Mouse (Mus musculus) neural tube, embryonic 12.5 days (tissue): ENCODE results near the gene Carns1. TPM values are rescaled to one million over a fixed set of nuclear protein-coding genes. Genes with fewer than 3 reads are reported as not detected.
"Not testable (repeated sequence)": the region's sequence is repeated elsewhere in the genome, so short reads cannot be mapped to it uniquely, and the experiment has no call there.

Source experiments
- ATAC-seq: fragments of 200-750 bp; cut with Nextera tagmentation; 2 replicates; pipeline ENCODE4 v1.8.0; 2017; ENCODE audit warnings: low read depth, mild to moderate bottlenecking, moderate TSS enrichment, moderate library complexity; ENCODE audit not compliant: low FRiP score
- H3K27ac ChIP-seq: fragments of 300-500 bp; sonication (generic); 2 replicates; pipeline ENCODE4 v1.5.1; 2016
- H3K27me3 ChIP-seq: fragments of 300-500 bp; sonication (generic); replicated peaks from 2 replicates; pipeline ENCODE4 v1.6.1; 2016; ENCODE audit warnings: mild to moderate bottlenecking
- H3K36me3 ChIP-seq: fragments of 300-500 bp; sonication (generic); 2 replicates; pipeline ENCODE4 v1.6.1; 2016; ENCODE audit warnings: mild to moderate bottlenecking
- H3K4me1 ChIP-seq: fragments of 300-500 bp; sonication (generic); 2 replicates; pipeline ENCODE4 v1.6.1; 2016
- H3K4me2 ChIP-seq: fragments of 300-500 bp; sonication (generic); replicated peaks from 2 replicates; pipeline ENCODE4 v1.6.1; 2016; ENCODE audit warnings: mild to moderate bottlenecking
- H3K4me3 ChIP-seq: fragments of 300-500 bp; sonication (generic); 2 replicates; pipeline ENCODE4 v1.5.1; 2016
- H3K9ac ChIP-seq: fragments of 300-500 bp; sonication (generic); 2 replicates; pipeline ENCODE4 v1.6.1; 2016; ENCODE audit warnings: mild to moderate bottlenecking
- H3K9me3 ChIP-seq: fragments of 300-500 bp; sonication (generic); 2 replicates; pipeline ENCODE4 v1.6.1; 2016; ENCODE audit warnings: mild to moderate bottlenecking
- WGBS: fragments of 180-500 bp; shearing (Covaris S2); methylation state at CpG from one replicate; pipeline ENCODE4 v1.1.7; 2016; 5-methylcytosine and 5-hydroxymethylcytosine counted together
- polyA plus RNA-seq: library from polyadenylated mRNA; unstranded; fragments of >200 nt; fragmentation: Nextera tagmentation; extraction: Ambion mirVana; gene quantifications from 2 replicates; pipeline ENCODE4 v1.2.1, GENCODE M21; 2016

Carns1 gene
- polyA plus RNA-seq, 1 experiment from 2014 or later, result 4.8 TPM

- WGBS, result 91% methylated on average over 4 of the region's 4 CpGs
- Histone ChIP-seq H3K9me3 (no peaks in the 10 kb centered on the region), H3K27ac (no peak overlapping the region), H3K4me3 (no peak overlapping the region), H3K9ac (no peak overlapping the region; the same call in 1 of the 2 replicates), H3K36me3 (peaks cover 52% of the 10 kb centered on the region), H3K4me1 (peaks cover 14% of the 10 kb centered on the region), H3K27me3 (no peaks in the 10 kb centered on the region), H3K4me2 (no peak overlapping the region)
- no peak for ATAC-seq
Measured at GRCm38 (mm10) chr19:4130106-4130505, 45.2 kb downstream of the Carns1 start.

GRCm38 (mm10) chr19:4129462-4129861 is 45.8 kb downstream of the Carns1 start:
- Histone ChIP-seq H3K9me3 (no peaks in the 10 kb centered on the region), H3K4me3 (no peak overlapping the region), H3K27ac (no peak overlapping the region), H3K4me1 (peaks cover 14% of the 10 kb centered on the region), H3K4me2 (no peak overlapping the region), H3K36me3 (peaks cover 52% of the 10 kb centered on the region), H3K9ac (no peak overlapping the region), H3K27me3 (no peaks in the 10 kb centered on the region)
- ATAC-seq, result no peak
- WGBS, result 94% methylated on average over 7 of the region's 7 CpGs

- no peak for ATAC-seq
- Histone ChIP-seq H3K4me1 (peaks cover 14% of the 10 kb centered on the region), H3K9me3 (no peaks in the 10 kb centered on the region), H3K9ac (peak overlapping the region; percentile 82), H3K4me3 (peak overlapping the region; percentile 78), H3K27me3 (no peaks in the 10 kb centered on the region), H3K27ac (no peak overlapping the region), H3K4me2 (peak overlapping the region; percentile 69), H3K36me3 (peaks cover 38% of the 10 kb centered on the region)
- WGBS, result 62% methylated on average over 7 of the region's 7 CpGs
Measured at GRCm38 (mm10) chr19:4126759-4127495, 48.4 kb downstream of the Carns1 start.

- peak within 1 kb of the TSS; percentile 69 for H3K4me2 ChIP-seq
- H3K27ac ChIP-seq, result no peak within 1 kb of the TSS
- H3K9me3 ChIP-seq, result no peaks in the 10 kb centered on the region
- peaks cover 29% of the 10 kb centered on the region for H3K36me3 ChIP-seq
- WGBS, result under 1% methylated on average over 64 of the region's 64 CpGs
- H3K27me3 ChIP-seq, result no peaks in the 10 kb centered on the region
- peak within 1 kb of the TSS; percentile 78 for H3K4me3 ChIP-seq
- H3K9ac ChIP-seq, result peak within 1 kb of the TSS; percentile 82
- peak; percentile 93 for ATAC-seq
- peaks cover 14% of the 10 kb centered on the region for H3K4me1 ChIP-seq
Measured at GRCm38 (mm10) chr19:4125741-4126696, 49.3 kb downstream of the Carns1 start, which contains the start of gene Aip. Aip (minus strand) TSS chr19:4125858.

GRCm38 (mm10) chr19:4125268-4125667 is 50.0 kb downstream of the Carns1 start:
- 32% methylated on average over 4 of the region's 4 CpGs for WGBS
- peak overlapping the region; percentile 82 for H3K9ac ChIP-seq

GRCm38 (mm10) chr19:4124432-4124831 is 50.8 kb downstream of the Carns1 start:
- ATAC-seq, result no peak
- Histone ChIP-seq H3K36me3 (peaks cover 17% of the 10 kb centered on the region), H3K9me3 (no peaks in the 10 kb centered on the region), H3K4me3 (no peak overlapping the region), H3K27ac (no peak overlapping the region), H3K27me3 (no peaks in the 10 kb centered on the region), H3K4me1 (peaks cover 17% of the 10 kb centered on the region), H3K4me2 (no peak overlapping the region), H3K9ac (no peak overlapping the region)
- 83% methylated on average over 4 of the region's 4 CpGs for WGBS

More at GRCm38 (mm10) chr19:4125268-4125667, 50.0 kb downstream of the Carns1 start:
- Histone ChIP-seq H3K4me3 (peak overlapping the region; percentile 78), H3K4me2 (peak overlapping the region; percentile 69), H3K4me1 (peaks cover 18% of the 10 kb centered on the region), H3K36me3 (peaks cover 25% of the 10 kb centered on the region)
- not testable (repeated sequence) for H3K27me3 ChIP-seq, H3K9me3 ChIP-seq, H3K27ac ChIP-seq
- ATAC-seq, result peak; percentile 29

DNA sequence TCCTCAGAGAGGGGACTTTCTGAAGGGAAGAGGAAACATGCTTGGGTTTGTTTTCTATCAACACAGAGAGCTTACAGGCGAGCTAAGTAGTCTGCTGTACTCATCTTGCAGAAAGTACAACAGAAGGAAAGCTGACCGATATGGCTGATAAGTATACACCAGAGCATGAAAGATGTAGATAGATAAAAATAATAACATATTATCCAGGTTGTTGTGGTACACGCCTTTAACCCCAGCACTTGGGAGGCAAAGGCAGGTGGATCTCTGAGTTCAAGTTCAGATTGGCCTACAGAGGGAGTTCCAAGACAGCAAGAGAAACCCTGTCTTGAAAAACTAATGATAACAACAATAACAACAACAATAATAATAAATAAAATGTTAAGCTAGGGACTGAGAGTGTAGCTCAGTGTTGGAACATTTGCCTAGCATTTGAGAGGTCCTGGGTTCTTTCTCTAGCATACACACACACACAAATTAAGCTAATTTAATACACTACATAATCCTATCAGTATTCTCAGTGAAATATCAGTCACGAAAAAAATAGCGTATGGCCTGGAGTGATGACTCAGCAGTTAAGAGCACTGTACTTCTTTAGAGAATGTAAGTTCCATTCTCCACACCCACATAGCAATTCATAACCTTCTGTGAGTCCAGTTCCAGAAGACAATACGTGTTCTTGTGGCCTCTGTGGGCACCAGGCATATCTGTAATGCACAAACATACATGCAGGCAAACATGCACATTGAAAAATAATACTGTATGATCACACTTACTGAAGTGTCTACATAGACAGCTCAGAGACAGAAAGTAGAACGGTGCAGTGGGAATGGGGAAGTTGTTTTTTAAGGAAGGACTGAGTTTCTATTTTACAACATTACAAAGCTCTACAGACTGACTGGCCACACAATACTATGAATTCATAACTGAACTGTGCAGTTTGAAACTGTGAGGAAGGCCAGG is 52.6 kb downstream of the Carns1 start:
- Histone ChIP-seq H3K36me3 (peaks cover 6% of the 10 kb centered on the region; the same call in 1 of the 2 replicates), H3K27me3 (no peaks in the 10 kb centered on the region), H3K4me2 (no peak overlapping the region), H3K27ac (no peak overlapping the region), H3K9ac (no peak overlapping the region), H3K4me3 (no peak overlapping the region), H3K4me1 (peaks cover 14% of the 10 kb centered on the region), H3K9me3 (no peaks in the 10 kb centered on the region)
- WGBS, result 83% methylated on average over 7 of the region's 7 CpGs
- no peak for ATAC-seq

DNA sequence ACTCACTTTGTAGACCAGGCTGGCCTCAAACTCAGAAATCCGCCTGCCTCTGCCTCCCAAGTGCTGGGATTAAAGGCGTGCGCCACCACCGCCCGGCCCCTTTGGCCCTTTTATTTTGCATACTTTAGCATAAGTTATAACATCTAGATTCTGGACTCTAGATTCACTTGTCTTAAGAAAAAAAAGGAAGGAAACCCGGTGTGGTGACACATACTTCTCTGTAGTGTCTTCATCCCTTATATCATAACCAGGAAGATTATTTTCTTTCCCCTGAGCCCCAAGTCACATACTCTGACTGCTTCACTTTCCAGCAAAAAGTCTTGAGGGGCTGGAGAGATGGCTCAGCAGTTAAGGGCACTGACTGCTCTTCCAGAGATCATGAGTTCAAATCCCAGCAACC is 53.4 kb downstream of the Carns1 start:
- H3K27ac ChIP-seq, ATAC-seq, H3K4me3 ChIP-seq, H3K9me3 ChIP-seq, H3K36me3 ChIP-seq, H3K27me3 ChIP-seq, H3K9ac ChIP-seq, H3K4me2 ChIP-seq: not testable (repeated sequence)
- WGBS, result 67% methylated on average over 6 of the region's 6 CpGs
- peaks cover 12% of the 10 kb centered on the region for H3K4me1 ChIP-seq

GRCm38 (mm10) chr19:4121097-4121805 is 54.0 kb downstream of the Carns1 start:
- Histone ChIP-seq H3K4me1 (peaks cover 5% of the 10 kb centered on the region; the same call in 1 of the 2 replicates), H3K4me3 (peak overlapping the region; percentile 40), H3K36me3 (peaks cover 15% of the 10 kb centered on the region), H3K27ac (no peak overlapping the region), H3K9me3 (no peaks in the 10 kb centered on the region), H3K9ac (peak overlapping the region; percentile 44; the same call in 1 of the 2 replicates), H3K27me3 (no peaks in the 10 kb centered on the region), H3K4me2 (peak overlapping the region; percentile 52)
- peak; percentile 75 for ATAC-seq
- WGBS, result 3% methylated on average over 38 of the region's 38 CpGs

GRCm38 (mm10) chr19:4120496-4120895 is 54.8 kb downstream of the Carns1 start:
- 94% methylated on average over 2 of the region's 2 CpGs for WGBS
- no peak overlapping the region for H3K27ac ChIP-seq
- H3K4me1 ChIP-seq, result peaks cover 5% of the 10 kb centered on the region; the same call in 1 of the 2 replicates
- H3K27me3 ChIP-seq, result no peaks in the 10 kb centered on the region
- no peak overlapping the region for H3K9ac ChIP-seq
- ATAC-seq, result no peak
- no peak overlapping the region for H3K4me3 ChIP-seq
- H3K36me3 ChIP-seq, result peaks cover 22% of the 10 kb centered on the region
- peak overlapping the region; percentile 52 for H3K4me2 ChIP-seq
- no peaks in the 10 kb centered on the region for H3K9me3 ChIP-seq
